Mouse (Mus musculus) spleen, postnatal 0 days (tissue): ENCODE data around the gene Nt5dc2. TPM values are rescaled to one million over a fixed set of nuclear protein-coding genes. Genes with fewer than 3 reads are reported as not detected.

ENCODE experiments used
- polyA plus RNA-seq: library from polyadenylated mRNA; unstranded; fragments of >200 nt; fragmentation: Nextera tagmentation; extraction: Ambion mirVana; gene quantifications from 2 replicates; pipeline ENCODE4 v1.2.1, GENCODE M21; 2015

The Nt5dc2 gene
- polyA plus RNA-seq = 88.3 and 97.0 TPM in 2 replicates

DNA sequence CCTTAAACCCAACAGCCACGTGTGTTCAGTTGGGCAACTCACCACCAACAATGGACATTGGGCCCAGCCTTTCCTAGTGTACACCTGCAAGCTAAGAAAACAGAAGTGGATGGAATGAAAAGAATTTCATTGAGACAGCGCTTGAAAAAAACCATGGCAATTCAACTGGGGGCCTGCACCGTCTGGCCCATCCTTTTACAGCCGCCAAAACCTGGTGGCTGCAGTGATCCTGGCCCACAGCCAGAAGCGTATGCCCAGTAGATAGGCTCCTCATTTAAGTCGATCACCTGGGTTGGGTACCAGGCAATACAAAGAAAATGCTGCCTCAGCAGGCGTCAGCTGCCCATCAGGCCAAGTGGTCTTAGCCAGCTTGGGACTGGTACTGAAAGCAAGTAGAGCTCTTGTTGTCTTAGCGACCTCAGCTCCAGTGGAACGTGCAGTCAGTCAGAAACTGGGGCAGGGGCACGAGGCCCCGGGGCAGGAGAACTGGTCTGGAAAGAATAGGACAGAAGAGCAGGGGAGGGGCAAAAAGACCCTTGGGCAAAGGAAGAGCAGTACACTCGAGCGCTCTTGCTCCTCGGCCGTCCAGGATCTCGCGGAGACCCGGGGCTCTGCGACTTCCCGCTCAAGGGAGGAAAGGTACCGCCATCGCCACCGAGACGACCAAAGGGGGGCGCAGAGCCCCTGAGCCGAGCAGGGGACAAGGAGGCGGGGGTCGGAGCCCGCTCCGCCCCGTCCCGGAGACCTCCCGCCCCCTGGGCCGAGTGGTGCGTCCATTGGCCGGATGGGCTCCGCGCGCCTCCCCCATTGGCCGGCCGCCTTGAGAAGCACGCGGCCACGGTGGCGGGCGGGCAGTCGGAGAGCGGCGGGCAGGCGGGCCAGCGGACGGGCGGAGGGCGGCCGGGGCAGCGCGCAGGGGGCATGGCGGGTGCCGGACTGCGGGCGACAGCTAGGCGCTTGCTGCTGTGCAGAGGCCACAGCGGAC lies at the start of gene Nt5dc2:
Gene Nt5dc2 (plus strand): TSS at position 818 of the 985 bp plus-strand sequence.

DNA sequence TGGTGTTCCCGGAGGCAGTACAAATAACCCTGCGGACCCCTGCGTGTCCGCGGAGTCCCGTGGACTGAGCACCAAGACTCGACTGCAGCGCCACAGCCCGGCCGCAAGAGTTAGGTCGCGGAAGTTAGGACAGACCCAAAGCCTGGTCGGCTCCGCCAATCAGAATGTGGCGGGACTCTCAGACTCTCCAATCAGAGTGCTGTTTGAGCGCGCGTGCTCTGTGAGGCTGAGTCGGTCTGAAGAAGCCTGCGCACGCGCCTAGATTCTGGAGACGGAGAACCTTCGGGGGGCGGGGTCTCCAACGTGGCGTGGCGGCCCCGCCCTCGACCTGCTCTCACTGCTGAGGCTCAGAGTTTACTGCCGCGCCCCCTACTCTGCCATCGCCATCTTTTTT lies 2.0 kb upstream of the Nt5dc2 start, which contains the start of gene Smim4:
Gene Smim4 (minus strand): TSS at position 131 of the 394 bp plus-strand sequence.

DNA sequence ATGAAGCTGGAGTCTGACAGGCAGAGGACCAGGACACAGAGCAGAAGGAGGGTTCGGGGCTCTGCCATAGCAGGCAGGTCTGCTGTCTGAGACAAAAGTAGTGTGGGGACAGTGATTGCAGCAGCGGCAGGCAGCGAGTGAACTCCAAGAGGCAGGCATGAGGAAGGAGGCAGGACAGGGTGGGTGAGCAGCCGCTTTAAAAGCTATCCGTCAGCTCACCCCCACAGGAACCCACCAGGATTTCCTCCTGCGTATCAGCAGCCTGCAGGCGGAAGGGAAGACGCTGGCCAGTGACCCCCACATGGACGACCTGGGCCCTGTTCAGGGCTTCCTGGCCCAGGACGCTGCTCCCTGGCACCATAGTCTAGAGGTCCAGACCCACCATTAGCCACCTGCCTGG lies 37.6 kb downstream of the Nt5dc2 start, which contains the start of gene Stab1:
Gene Stab1 (minus strand): TSS at position 217 of the 400 bp plus-strand sequence.

Other genes with a start within 250 kb of the Nt5dc2 start
- 0.12 and 0.29 TPM in 2 replicates for gene Itih4, start 244.6 kb upstream of the Nt5dc2 start, polyA plus RNA-seq
- gene Itih3, start 207.3 kb upstream of the Nt5dc2 start, polyA plus RNA-seq = 1.6 and 1.9 TPM in 2 replicates
- 0.05 TPM in 1 of 2 replicates, not detected in the other for gene Itih1, start 187.8 kb upstream of the Nt5dc2 start, polyA plus RNA-seq
- gene Nek4, start 179.7 kb upstream of the Nt5dc2 start, polyA plus RNA-seq = 2.8 and 4.1 TPM in 2 replicates
- 20.8 and 29.2 TPM in 2 replicates for gene Glt8d1, start 129.7 kb upstream of the Nt5dc2 start, polyA plus RNA-seq
- 311 and 313 TPM in 2 replicates for gene Spcs1, start 129.4 kb upstream of the Nt5dc2 start, polyA plus RNA-seq
- gene Pbrm1, start 111.9 kb upstream of the Nt5dc2 start, polyA plus RNA-seq = 64.9 and 65.8 TPM in 2 replicates
- 135 and 137 TPM in 2 replicates for gene Gnl3, start 111.9 kb upstream of the Nt5dc2 start, polyA plus RNA-seq
- 136 and 138 TPM in 2 replicates for gene Smim4, start 2.1 kb upstream of the Nt5dc2 start, polyA plus RNA-seq
- 28.7 and 37.1 TPM in 2 replicates for gene Stab1, start 37.6 kb downstream of the Nt5dc2 start, polyA plus RNA-seq
- gene Tnnc1, start 77.3 kb downstream of the Nt5dc2 start, polyA plus RNA-seq = 0.53 and 0.75 TPM in 2 replicates
- 94.1 and 119 TPM in 2 replicates for gene Nisch, start 85.9 kb downstream of the Nt5dc2 start, polyA plus RNA-seq
- gene Sema3g, start 86.8 kb downstream of the Nt5dc2 start, polyA plus RNA-seq = 1.1 TPM in 2 replicates
- gene Phf7, start 120.3 kb downstream of the Nt5dc2 start, polyA plus RNA-seq = 12.9 TPM in 2 replicates
- gene Bap1, start 120.4 kb downstream of the Nt5dc2 start, polyA plus RNA-seq = 36.9 TPM in 2 replicates
- gene Dnah1, start 192.8 kb downstream of the Nt5dc2 start, polyA plus RNA-seq = 0.50 and 0.70 TPM in 2 replicates
- gene Capn7, start 205.6 kb downstream of the Nt5dc2 start, polyA plus RNA-seq = 17.7 and 20.7 TPM in 2 replicates